Mouse (Mus musculus) activated CD4-positive, CD25-positive, alpha-beta regulatory T cell, adult 4 months (primary cell): ENCODE data around the gene Ccnq. TPM values are rescaled to one million over a fixed set of nuclear protein-coding genes. Genes with fewer than 3 reads are reported as not detected.

Experiments
- ATAC-seq: one replicate; pipeline ENCODE4 v1.8.0; 2017
- polyA plus RNA-seq, 2 experiments: library from polyadenylated mRNA; unstranded; fragments of 100-300 nt; shearing (Covaris generic); gene quantifications; one replicate each; pipeline ENCODE4 v1.2.1; 2017

Ccnq gene
- polyA plus RNA-seq, result 10 to 100 TPM; 38.4 to 46.6 TPM

- ATAC-seq, result peak; percentile 80
These were observed at the start of gene Ccnq for GRCm38 (mm10) chr11:78750885-78751842. Ccnq (minus strand) TSS chr11:78751729.

- no peak for ATAC-seq
These were observed 49.6 kb upstream of the Ccnq start for GRCm38 (mm10) chr11:78801094-78801493.

GRCm38 (mm10) chr11:78796072-78796729 is 44.7 kb upstream of the Ccnq start:
- no peak for ATAC-seq

- no peak for ATAC-seq
These were observed 41.6 kb upstream of the Ccnq start for GRCm38 (mm10) chr11:78793116-78793515.

GRCm38 (mm10) chr11:78792465-78792864 is 40.9 kb upstream of the Ccnq start:
- no peak for ATAC-seq

- ATAC-seq, result no peak
These were observed 40.5 kb upstream of the Ccnq start for GRCm38 (mm10) chr11:78792055-78792454.

- ATAC-seq, result no peak
These were observed 40.1 kb upstream of the Ccnq start for GRCm38 (mm10) chr11:78791582-78791981.

- ATAC-seq, result no peak
These were observed 38.0 kb upstream of the Ccnq start for GRCm38 (mm10) chr11:78789370-78790060.

- ATAC-seq, result no peak
These were observed 34.5 kb upstream of the Ccnq start for GRCm38 (mm10) chr11:78786013-78786431.

GRCm38 (mm10) chr11:78782791-78783347 is 31.3 kb upstream of the Ccnq start:
- no peak for ATAC-seq

GRCm38 (mm10) chr11:78782326-78782725 is 30.8 kb upstream of the Ccnq start:
- ATAC-seq, result no peak

GRCm38 (mm10) chr11:78780571-78780970 is 29.0 kb upstream of the Ccnq start:
- ATAC-seq, result peak; percentile 38

- ATAC-seq, result peak; percentile 73
These were observed 28.5 kb upstream of the Ccnq start for GRCm38 (mm10) chr11:78780002-78780401.

- ATAC-seq, result no peak
These were observed 26.5 kb upstream of the Ccnq start for GRCm38 (mm10) chr11:78777851-78778680.

- ATAC-seq, result peak; percentile 77
These were observed 20.3 kb upstream of the Ccnq start for GRCm38 (mm10) chr11:78771751-78772283.

- no peak for ATAC-seq
These were observed 18.9 kb upstream of the Ccnq start for GRCm38 (mm10) chr11:78770436-78770835.

GRCm38 (mm10) chr11:78768778-78769177 is 17.2 kb upstream of the Ccnq start:
- no peak for ATAC-seq

- ATAC-seq, result peak; percentile 59
These were observed 14.7 kb upstream of the Ccnq start for GRCm38 (mm10) chr11:78766069-78766830.

- no peak for ATAC-seq
These were observed 13.3 kb upstream of the Ccnq start for GRCm38 (mm10) chr11:78764820-78765219.

GRCm38 (mm10) chr11:78764304-78764703 is 12.8 kb upstream of the Ccnq start:
- no peak for ATAC-seq

GRCm38 (mm10) chr11:78762201-78762600 is 10.7 kb upstream of the Ccnq start:
- no peak for ATAC-seq
